In the genomic region with DNA sequence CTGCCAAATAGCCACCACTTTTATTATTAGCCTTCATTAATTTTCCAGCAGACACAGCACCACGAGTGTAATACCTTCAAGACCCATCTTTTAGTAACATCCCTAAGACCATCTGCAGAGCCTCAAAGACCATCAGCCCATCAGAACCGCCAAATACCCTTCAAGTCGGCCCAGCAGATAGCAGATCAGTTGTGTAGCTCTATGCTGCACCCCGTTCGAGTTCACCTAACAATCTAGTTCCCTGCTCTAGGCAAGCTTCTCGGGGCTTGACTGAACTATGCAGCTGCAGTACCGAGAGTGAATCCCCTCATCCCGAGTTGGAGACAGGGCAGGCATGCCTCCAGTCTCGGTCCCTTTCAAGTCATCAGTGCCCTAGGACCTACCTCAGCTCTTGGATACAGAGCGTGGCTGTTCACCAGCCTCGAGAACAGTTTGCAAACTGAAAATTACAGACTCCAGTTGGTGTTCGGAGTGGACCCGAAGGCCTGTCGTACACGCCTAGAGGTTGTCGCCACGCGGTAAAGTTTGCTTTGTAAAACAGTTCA, we compare ENCODE assay signal across 8 mouse cellular contexts. TPM values are rescaled to one million over a fixed set of nuclear protein-coding genes. Genes with fewer than 3 reads are reported as not detected.
DNase-seq lines count a peak whose midpoint lies in the region; ATAC-seq and TF ChIP-seq lines count a peak whose summit lies in the region.

No protein-coding gene starts in this region.

- no peak; the same call in 1 of the 2 replicates for ATAC-seq in monocyte, adult 5-6 weeks (replicated peaks; ENCODE audit: insufficient number of reproducible peaks, low FRiP score, low TSS enrichment, poor library complexity, severe bottlenecking)

- no peak for TF ChIP-seq CTCF in ES-Bruce4 (IDR thresholded peaks at IDR 0.05; ENCODE audit: low read depth, low read length)

- H3K27ac ChIP-seq in heart, embryonic 10.5 days = peak overlapping the region; percentile 86
- no peak overlapping the region for H3K27ac ChIP-seq in ES-Bruce4 (ENCODE audit: insufficient read depth, low read length)
- H3K27ac ChIP-seq in hindbrain, embryonic 10.5 days = peak overlapping the region; percentile 92

- H3K36me3 ChIP-seq in heart, embryonic 10.5 days = no peaks in the 10 kb centered on the region
- H3K36me3 ChIP-seq in ES-Bruce4 (ENCODE audit: control insufficient read depth, insufficient read depth, low read length, poor library complexity, severe bottlenecking) = no peaks in the 10 kb centered on the region; the same call in 1 of the 2 replicates
- no peaks in the 10 kb centered on the region for H3K36me3 ChIP-seq in hindbrain, embryonic 10.5 days
- H3K36me3 ChIP-seq in megakaryocyte, embryonic 14.5 days (replicated peaks; ENCODE audit: low read length) = peaks cover 24% of the 10 kb centered on the region

- TF ChIP-seq POLR2A in ES-Bruce4 (IDR thresholded peaks at IDR 0.05; ENCODE audit: insufficient read depth, low read length) = no peak

- no peaks in the 10 kb centered on the region; the same call in 1 of the 2 replicates for H3K4me1 ChIP-seq in heart, embryonic 10.5 days
- H3K4me1 ChIP-seq in ES-Bruce4 (ENCODE audit: control insufficient read depth, insufficient read depth, low read length) = no peaks in the 10 kb centered on the region
- peaks cover 7% of the 10 kb centered on the region; the same call in 1 of the 2 replicates for H3K4me1 ChIP-seq in hindbrain, embryonic 10.5 days (replicated peaks)
- H3K4me1 ChIP-seq in megakaryocyte, embryonic 14.5 days = peaks cover 20% of the 10 kb centered on the region

- intact Hi-C loops in heart, postnatal 36 days (cut with DNase I) = loop anchor here (5.0 to 10.0 kb wide), 3 partner anchors 60 to 177 kb away; a partner anchor contains a TSS

- H3K9ac ChIP-seq in ES-Bruce4 (ENCODE audit: low read depth, poor library complexity, severe bottlenecking) = peak overlapping the region; percentile 51; the same call in 1 of the 2 replicates

- no peak for DNase-seq in heart, embryonic 10.5 days (ENCODE audit: low spot score)
- DNase-seq in heart, postnatal 36 days = no peak
- DNase-seq in hindbrain, embryonic 10.5 days (ENCODE audit: low spot score) = no peak
- no peak for DNase-seq in thymus, adult 18-20 months
- DNase-seq in lung, postnatal 10 days = no peak

- WGBS in heart, embryonic 10.5 days = 12% methylated on average over 18 of the region's 18 CpGs
- WGBS in hindbrain, embryonic 10.5 days = 17% methylated on average over 18 of the region's 18 CpGs

- peak overlapping the region; percentile 68 for H3K4me3 ChIP-seq in heart, embryonic 10.5 days
- peak overlapping the region; percentile 90 for H3K4me3 ChIP-seq in ES-Bruce4 (ENCODE audit: low read depth, low read length)
- peak overlapping the region; percentile 62 for H3K4me3 ChIP-seq in hindbrain, embryonic 10.5 days
- peak overlapping the region; percentile 96 for H3K4me3 ChIP-seq in megakaryocyte, embryonic 14.5 days (replicated peaks)

- no peaks in the 10 kb centered on the region for H3K9me3 ChIP-seq in heart, embryonic 10.5 days
- H3K9me3 ChIP-seq in ES-Bruce4 (replicated peaks; ENCODE audit: control insufficient read depth, insufficient read depth, low read length, poor library complexity, severe bottlenecking) = no peaks in the 10 kb centered on the region
- peaks cover 7% of the 10 kb centered on the region; the same call in 1 of the 2 replicates for H3K9me3 ChIP-seq in hindbrain, embryonic 10.5 days
- no peaks in the 10 kb centered on the region for H3K9me3 ChIP-seq in megakaryocyte, embryonic 14.5 days

- no peaks in the 10 kb centered on the region for H3K27me3 ChIP-seq in heart, embryonic 10.5 days (ENCODE audit: insufficient read depth, poor library complexity, severe bottlenecking)
- H3K27me3 ChIP-seq in ES-Bruce4 (ENCODE audit: control insufficient read depth, insufficient read depth, low read length, poor library complexity, severe bottlenecking) = no peaks in the 10 kb centered on the region
- H3K27me3 ChIP-seq in hindbrain, embryonic 10.5 days (ENCODE audit: insufficient read depth, poor library complexity, severe bottlenecking) = no peaks in the 10 kb centered on the region
- H3K27me3 ChIP-seq in megakaryocyte, embryonic 14.5 days (replicated peaks) = no peaks in the 10 kb centered on the region

- TF ChIP-seq EP300 in ES-Bruce4 (IDR thresholded peaks at IDR 0.05; ENCODE audit: insufficient read depth, low read depth, low read length) = no peak

RNA-seq across cellular contexts. Expression of a gene that starts 0.3 kb away (rescaled TPM):
- polyA plus RNA-seq in heart, embryonic 10.5 days (2016; fragmentation: Nextera tagmentation; extraction: Ambion mirVana) = 30.3 and 40.3 TPM in 2 replicates
- 10 to 100 TPM; 11.1 to 11.9 TPM for total RNA-seq in heart, postnatal 36 days (2021)
- 20.1 and 24.7 TPM in 2 replicates for polyA plus RNA-seq in ES-Bruce4 (2011; ENCODE audit: insufficient read depth, insufficient read length, low read depth, missing spikeins)
- 45.7 and 48.9 TPM in 2 replicates for polyA plus RNA-seq in hindbrain, embryonic 10.5 days (2016; fragmentation: Nextera tagmentation; extraction: Ambion mirVana)
- 4.6 and 23.7 TPM in 2 replicates for polyA plus RNA-seq in megakaryocyte, embryonic 14.5 days (2012; ENCODE audit: insufficient read depth, low replicate concordance)
- total RNA-seq in monocyte, adult 5-6 weeks (2017) = 6.1 to 10.3 TPM (median 7.9 TPM) in 3 replicates

RNA-seq across cellular contexts. Expression of a gene that starts 19.1 kb away (rescaled TPM):
- polyA plus RNA-seq in heart, embryonic 10.5 days (2016; fragmentation: Nextera tagmentation; extraction: Ambion mirVana) = 15.0 and 16.5 TPM in 2 replicates
- total RNA-seq in heart, postnatal 36 days (2021) = under 1 TPM; 0.65 to 0.89 TPM
- polyA plus RNA-seq in ES-Bruce4 (2011; ENCODE audit: insufficient read depth, insufficient read length, low read depth, missing spikeins) = 0.63 and 1.7 TPM in 2 replicates
- polyA plus RNA-seq in hindbrain, embryonic 10.5 days (2016; fragmentation: Nextera tagmentation; extraction: Ambion mirVana) = 4.7 and 6.1 TPM in 2 replicates
- 0.06 TPM in 1 of 2 replicates, not detected in the other for polyA plus RNA-seq in megakaryocyte, embryonic 14.5 days (2012; ENCODE audit: insufficient read depth, low replicate concordance)
- not detected in 3 replicates for total RNA-seq in monocyte, adult 5-6 weeks (2017)

RNA-seq across cellular contexts. Expression of a gene that starts 45.5 kb away (rescaled TPM):
- 4.6 and 5.5 TPM in 2 replicates for polyA plus RNA-seq in heart, embryonic 10.5 days (2016; fragmentation: Nextera tagmentation; extraction: Ambion mirVana)
- total RNA-seq in heart, postnatal 36 days (2021) = 1 to 10 TPM; 3.0 to 3.4 TPM
- polyA plus RNA-seq in ES-Bruce4 (2011; ENCODE audit: insufficient read depth, insufficient read length, low read depth, missing spikeins) = 8.5 and 10.8 TPM in 2 replicates
- polyA plus RNA-seq in hindbrain, embryonic 10.5 days (2016; fragmentation: Nextera tagmentation; extraction: Ambion mirVana) = 15.1 and 22.6 TPM in 2 replicates
- 2.0 and 4.0 TPM in 2 replicates for polyA plus RNA-seq in megakaryocyte, embryonic 14.5 days (2012; ENCODE audit: insufficient read depth, low replicate concordance)
- total RNA-seq in monocyte, adult 5-6 weeks (2017) = 3.1 TPM in 1 of 3 replicates, not detected in the others

RNA-seq across cellular contexts. Expression of a gene that starts 58.5 kb away (rescaled TPM):
- 29.6 and 30.1 TPM in 2 replicates for polyA plus RNA-seq in heart, embryonic 10.5 days (2016; fragmentation: Nextera tagmentation; extraction: Ambion mirVana)
- 10 to 100 TPM; 19.6 to 25.1 TPM for total RNA-seq in heart, postnatal 36 days (2021)
- 57.6 and 59.1 TPM in 2 replicates for polyA plus RNA-seq in ES-Bruce4 (2011; ENCODE audit: insufficient read depth, insufficient read length, low read depth, missing spikeins)
- 37.4 and 40.3 TPM in 2 replicates for polyA plus RNA-seq in hindbrain, embryonic 10.5 days (2016; fragmentation: Nextera tagmentation; extraction: Ambion mirVana)
- 3.7 and 5.7 TPM in 2 replicates for polyA plus RNA-seq in megakaryocyte, embryonic 14.5 days (2012; ENCODE audit: insufficient read depth, low replicate concordance)
- 88.6 to 117 TPM (median 97.4 TPM) in 3 replicates for total RNA-seq in monocyte, adult 5-6 weeks (2017)
